Mouse (Mus musculus): ENCODE measurements around the gene Nap1l1.

DNA sequence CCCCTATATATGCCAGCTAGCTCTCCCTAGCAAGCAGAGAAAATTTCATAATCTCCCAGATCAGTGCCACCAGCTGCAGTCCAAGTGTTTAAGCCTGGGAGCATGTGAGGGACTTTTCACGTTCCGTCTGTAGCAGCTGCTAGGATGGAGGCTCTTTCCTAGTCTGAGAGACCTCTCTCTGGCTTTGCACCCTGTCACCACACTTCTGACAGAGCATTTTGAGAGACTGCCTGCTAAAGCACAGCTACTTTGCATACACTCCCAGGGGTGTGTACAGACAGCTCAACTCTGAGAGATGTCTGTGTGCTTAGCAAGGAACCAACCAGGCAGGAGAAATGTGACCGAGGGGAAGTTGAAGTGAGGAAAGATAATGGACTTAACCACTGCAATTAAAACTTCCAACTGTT, 32.0 kb upstream of the Nap1l1 start:
- no peak for TF ChIP-seq CTCF (IDR thresholded peaks at IDR 0.05; ENCODE audit: low read depth)
- no peak for TF ChIP-seq EP300 (IDR thresholded peaks at IDR 0.05; ENCODE audit: low read depth)

Data from liver, embryonic 14.5 days (tissue).